Mouse (Mus musculus): Measurements from ENCODE around the gene Tmem251.

Tmem251 gene

DNA sequence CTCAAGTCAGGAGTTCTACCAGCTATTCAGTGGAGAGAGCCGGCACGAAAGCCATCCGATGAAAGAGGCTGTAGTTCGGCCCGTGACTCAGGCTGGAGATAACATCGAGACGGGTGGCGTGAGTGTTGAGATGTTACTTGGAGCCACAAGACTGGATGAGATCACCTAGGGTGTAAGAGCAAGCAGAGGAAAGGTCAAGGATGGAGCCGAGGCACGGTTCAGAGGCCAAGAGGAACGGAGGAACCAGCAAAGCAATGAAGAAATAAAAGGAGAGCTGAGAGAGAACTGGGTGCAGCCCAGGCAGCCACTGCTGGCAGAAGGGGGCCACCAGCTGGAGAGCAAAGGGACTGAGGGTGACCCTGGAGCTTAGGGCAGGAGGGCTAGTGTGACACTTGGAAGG is 35.3 kb upstream of the Tmem251 start:
- no peak for ATAC-seq (ENCODE audit: insufficient number of reproducible peaks, low FRiP score, low TSS enrichment)

DNA sequence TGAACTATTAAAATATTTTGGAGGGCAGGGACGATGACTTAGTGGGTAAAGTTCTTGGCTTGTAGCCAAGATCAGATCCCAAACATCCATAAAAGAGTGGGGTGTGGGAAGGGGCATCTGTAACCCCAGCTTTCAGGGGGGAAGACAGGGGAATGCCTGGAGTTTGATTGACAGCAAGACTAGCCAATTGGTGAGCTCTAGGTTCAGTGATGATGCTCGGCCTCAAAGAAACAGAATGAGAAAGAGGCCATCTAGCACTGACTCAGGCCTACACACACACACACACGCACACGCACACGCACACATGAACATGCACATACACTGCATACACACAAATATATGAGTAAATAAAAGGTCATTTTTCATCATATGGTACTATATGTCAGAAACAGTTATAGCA is 33.7 kb upstream of the Tmem251 start:
- ATAC-seq (ENCODE audit: insufficient number of reproducible peaks, low FRiP score, low TSS enrichment), result no peak

- peak; percentile 88 for ATAC-seq (ENCODE audit: insufficient number of reproducible peaks, low FRiP score, low TSS enrichment)
Observed at GRCm38 (mm10) chr12:102710851-102711375, 32.6 kb upstream of the Tmem251 start.

- no peak for ATAC-seq (ENCODE audit: insufficient number of reproducible peaks, low FRiP score, low TSS enrichment)
Observed at GRCm38 (mm10) chr12:102713153-102713865, 30.3 kb upstream of the Tmem251 start.

- no peak for ATAC-seq (ENCODE audit: insufficient number of reproducible peaks, low FRiP score, low TSS enrichment)
Observed at GRCm38 (mm10) chr12:102714116-102714515, 29.4 kb upstream of the Tmem251 start.

DNA sequence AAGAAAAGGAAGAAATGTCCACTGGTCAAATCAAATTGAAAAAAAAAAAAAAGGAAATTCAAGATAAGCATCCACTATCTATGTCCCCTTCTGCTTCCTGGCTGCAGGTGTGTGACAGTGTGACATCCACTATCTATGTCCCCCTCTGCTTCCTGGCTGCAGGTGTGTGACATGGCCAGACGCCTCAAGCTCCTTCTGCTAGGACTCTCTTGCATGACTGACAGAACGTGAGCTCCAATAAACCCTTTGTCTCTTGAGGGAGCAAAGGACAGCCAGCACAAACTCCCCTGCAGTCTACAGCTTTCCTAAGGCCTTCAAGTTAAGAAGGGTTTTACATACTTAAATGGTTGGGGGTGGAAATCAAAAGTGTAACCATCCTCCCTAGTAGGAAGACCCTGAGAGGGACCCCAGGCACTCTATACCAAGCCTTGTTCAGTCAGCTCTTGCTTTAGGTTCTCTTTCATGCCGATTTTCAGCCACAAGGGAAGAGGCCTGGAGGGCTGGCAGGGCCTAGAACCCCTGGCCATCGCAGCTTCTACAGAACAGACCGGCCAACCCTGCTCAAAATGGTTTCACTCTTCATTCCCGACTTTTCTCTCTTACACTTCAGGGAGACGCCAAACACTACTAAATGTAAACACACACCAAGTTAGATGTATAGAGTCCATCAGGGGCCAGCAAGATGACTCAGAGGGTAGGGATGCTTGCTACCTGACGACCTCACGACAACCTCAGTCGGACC is 28.7 kb upstream of the Tmem251 start:
- ATAC-seq (ENCODE audit: insufficient number of reproducible peaks, low FRiP score, low TSS enrichment), result no peak

GRCm38 (mm10) chr12:102719552-102720315 is 23.8 kb upstream of the Tmem251 start:
- 0 out of 2 replicates have a peak, but pooled peaks have one; percentile 31 for ATAC-seq (ENCODE audit: insufficient number of reproducible peaks, low FRiP score, low TSS enrichment)

- no peak for ATAC-seq (ENCODE audit: insufficient number of reproducible peaks, low FRiP score, low TSS enrichment)
Observed at GRCm38 (mm10) chr12:102722451-102722850, 21.1 kb upstream of the Tmem251 start.

DNA sequence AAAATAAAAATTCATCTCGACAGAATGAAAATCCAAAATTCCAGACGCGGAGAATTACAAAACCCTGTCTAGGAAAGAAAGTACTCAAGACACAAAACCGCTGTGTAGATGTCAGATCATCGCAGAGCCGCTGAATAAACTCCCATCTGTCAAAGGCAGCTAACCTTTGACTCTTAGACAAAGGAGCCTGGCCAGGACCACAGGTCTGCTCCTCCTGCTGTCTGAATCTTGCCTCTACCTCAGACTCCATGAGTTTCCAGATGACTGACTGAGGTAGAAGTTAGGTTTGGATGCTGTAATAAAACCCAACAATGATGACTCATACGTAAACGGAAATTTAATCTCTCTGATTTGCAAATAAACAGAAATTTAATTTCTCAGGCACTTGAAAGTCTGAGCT is 20.6 kb upstream of the Tmem251 start:
- ATAC-seq (ENCODE audit: insufficient number of reproducible peaks, low FRiP score, low TSS enrichment), result no peak

GRCm38 (mm10) chr12:102723861-102724260 is 19.7 kb upstream of the Tmem251 start:
- no peak for ATAC-seq (ENCODE audit: insufficient number of reproducible peaks, low FRiP score, low TSS enrichment)

DNA sequence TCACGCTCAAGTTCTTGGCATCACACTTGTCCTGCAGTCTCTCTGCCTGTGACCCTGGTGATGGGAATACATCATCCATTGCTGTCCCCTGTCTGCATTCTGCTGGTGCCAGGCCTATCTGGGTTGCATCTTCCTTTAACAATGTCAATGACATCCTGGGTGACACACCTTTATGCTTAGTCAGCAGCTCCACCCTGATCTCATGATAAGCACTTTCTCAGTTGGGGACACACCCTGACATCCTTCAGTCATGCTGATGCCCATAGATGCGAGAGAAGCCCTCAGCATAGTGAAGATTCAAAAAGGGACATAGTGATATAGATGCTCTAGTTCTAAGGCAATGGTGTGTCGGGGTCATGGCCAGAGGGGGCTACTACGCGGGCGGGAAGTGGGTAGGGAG is 18.4 kb upstream of the Tmem251 start:
- no peak for ATAC-seq (ENCODE audit: insufficient number of reproducible peaks, low FRiP score, low TSS enrichment)

- no peak for ATAC-seq (ENCODE audit: insufficient number of reproducible peaks, low FRiP score, low TSS enrichment)
Observed at GRCm38 (mm10) chr12:102725761-102726175, 17.8 kb upstream of the Tmem251 start.

DNA sequence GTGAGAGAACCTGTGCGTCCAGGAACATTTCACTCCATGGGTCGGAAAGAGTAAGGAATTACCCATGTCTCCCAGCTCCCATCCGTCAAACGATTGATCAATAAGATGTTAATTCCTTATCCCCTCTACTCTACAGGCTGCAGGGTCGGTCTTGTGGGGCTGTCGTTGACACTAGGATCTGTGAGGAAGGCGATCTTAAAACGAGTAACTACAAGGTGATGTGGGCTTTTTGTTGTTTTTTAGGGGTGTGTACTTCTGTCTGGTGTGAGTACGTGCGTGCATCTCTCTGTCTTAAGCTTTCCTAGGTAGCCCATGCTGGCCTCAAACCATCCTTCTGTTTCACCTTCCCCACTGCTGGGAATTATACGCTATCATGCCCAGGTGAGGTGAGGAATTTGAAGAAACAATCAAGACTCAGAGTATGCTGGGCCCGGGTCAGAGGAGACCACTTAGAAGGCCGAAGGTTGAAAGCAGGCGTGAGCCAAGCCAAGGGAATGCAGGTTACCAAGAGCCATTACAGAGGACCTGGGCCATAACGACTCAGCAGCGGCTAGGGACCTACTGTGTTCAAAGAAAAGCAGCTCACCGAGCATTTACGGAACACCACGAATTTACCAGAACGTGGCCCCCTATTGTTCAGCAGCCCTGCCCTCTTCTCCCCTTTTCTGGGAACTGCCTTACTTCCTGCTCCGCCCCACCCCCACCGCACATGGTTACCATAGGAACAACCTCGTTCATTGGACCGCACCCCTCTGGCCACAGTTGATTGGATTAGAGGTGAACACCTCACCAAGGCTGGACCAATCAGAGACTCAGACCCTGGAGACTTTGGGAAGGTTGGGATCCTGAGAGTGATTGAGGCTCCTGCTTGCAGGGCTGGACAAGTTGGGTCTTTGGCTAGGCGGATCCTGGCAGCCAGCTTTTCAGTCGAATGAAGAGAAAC is 13.4 kb upstream of the Tmem251 start:
- ATAC-seq (ENCODE audit: insufficient number of reproducible peaks, low FRiP score, low TSS enrichment), result peak; percentile 93

DNA sequence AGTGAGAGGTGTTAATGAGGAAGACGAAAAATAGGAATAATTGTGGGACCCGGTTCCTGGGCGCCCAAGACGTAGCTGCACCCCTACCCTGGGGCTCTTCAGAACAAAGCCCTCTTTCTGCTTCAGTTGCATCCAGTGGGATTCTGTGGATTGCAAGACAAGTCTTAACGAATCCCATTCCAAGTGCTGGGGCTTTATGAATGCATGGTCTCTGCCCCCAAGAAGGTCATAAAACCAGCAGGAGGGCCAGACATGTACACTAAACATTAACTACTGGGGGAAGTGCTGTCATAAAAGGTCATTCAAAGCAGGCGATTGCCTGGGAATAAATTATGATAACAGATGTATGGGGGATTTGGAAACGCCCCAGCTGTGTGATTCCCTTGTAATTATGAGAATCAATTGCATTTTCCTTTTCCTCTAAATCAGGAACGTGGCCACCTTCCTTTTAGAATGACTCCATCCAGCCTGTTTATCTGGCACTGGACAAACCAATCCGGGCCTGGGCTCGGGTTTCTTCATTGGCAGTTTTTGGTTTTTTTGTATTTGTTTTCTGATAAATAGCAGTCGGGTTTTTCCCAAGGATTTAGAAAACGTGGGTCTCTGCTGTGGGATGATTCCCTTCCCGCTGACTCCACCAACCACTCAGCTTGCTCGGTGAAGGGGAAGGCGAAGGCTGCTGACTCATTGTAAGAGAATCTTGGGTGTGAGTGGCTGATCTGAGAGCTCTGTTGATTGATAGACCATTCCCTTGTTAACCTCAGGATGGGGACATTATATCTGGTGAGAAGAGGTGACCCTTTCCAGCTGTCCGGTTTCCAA is 12.6 kb upstream of the Tmem251 start:
- ATAC-seq (ENCODE audit: insufficient number of reproducible peaks, low FRiP score, low TSS enrichment), result no peak

DNA sequence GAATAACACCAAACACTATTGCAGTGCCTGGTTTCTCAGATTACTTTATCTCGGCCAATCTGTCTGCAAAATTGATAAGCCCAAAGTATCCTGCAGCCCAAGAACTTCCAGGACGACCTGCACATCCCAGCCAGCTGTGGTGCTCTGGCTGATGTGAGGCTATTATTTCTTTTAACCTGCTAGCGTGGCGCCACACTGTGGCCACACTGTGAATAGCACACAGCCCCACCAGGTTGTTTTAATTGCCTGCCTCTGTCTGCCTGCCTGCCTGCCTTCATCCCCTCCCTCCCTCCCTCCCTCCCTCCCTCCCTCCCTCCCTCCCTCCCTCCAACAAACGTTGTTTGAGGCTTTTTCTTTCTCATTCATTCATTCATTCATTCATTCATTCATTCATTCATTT is 10.2 kb upstream of the Tmem251 start:
- ATAC-seq (ENCODE audit: insufficient number of reproducible peaks, low FRiP score, low TSS enrichment), result no peak

GRCm38 (mm10) chr12:102739096-102739495 is 4.5 kb upstream of the Tmem251 start:
- ATAC-seq (ENCODE audit: insufficient number of reproducible peaks, low FRiP score, low TSS enrichment), result no peak

- ATAC-seq (ENCODE audit: insufficient number of reproducible peaks, low FRiP score, low TSS enrichment), result no peak
Observed at GRCm38 (mm10) chr12:102740285-102740684, 3.3 kb upstream of the Tmem251 start.

- no peak for ATAC-seq (ENCODE audit: insufficient number of reproducible peaks, low FRiP score, low TSS enrichment)
Observed at GRCm38 (mm10) chr12:102742056-102742455, 1.5 kb upstream of the Tmem251 start.

- peak; percentile 65 for ATAC-seq (ENCODE audit: insufficient number of reproducible peaks, low FRiP score, low TSS enrichment)
Observed at GRCm38 (mm10) chr12:102743036-102743588, 450 bp upstream of the Tmem251 start.
